Mouse (Mus musculus) thymus, adult 2 months (tissue): ENCODE data around the gene Rab4b. TPM values are rescaled to one million over a fixed set of nuclear protein-coding genes. Genes with fewer than 3 reads are reported as not detected.
A peak's percentile ranks its signal among the peaks of the same experiment; 100 is the strongest.

Experiments
- DNase-seq: peaks from one replicate; pipeline ENCODE4 v3.0.0; 2021
- H3K27ac ChIP-seq: fragments of 200-500 bp; 2 replicates; pipeline ENCODE4 v1.5.1; 2012; ENCODE audit warnings: low read length, control low read depth; ENCODE audit not compliant: control insufficient read depth, insufficient read depth
- H3K27me3 ChIP-seq: fragments of 200-500 bp; 2 replicates; pipeline ENCODE4 v1.6.1; 2012; ENCODE audit warnings: mild to moderate bottlenecking, low read length, moderate library complexity, mixed read lengths; ENCODE audit not compliant: control insufficient read depth, insufficient read depth
- H3K36me3 ChIP-seq: fragments of 200-500 bp; 2 replicates; pipeline ENCODE4 v1.6.1; 2012; ENCODE audit warnings: mild to moderate bottlenecking, low read length, moderate library complexity; ENCODE audit not compliant: control insufficient read depth, insufficient read depth
- H3K4me1 ChIP-seq: fragments of 200-500 bp; replicated peaks from 2 replicates; pipeline ENCODE4 v1.6.1; 2012; ENCODE audit warnings: low read length; ENCODE audit not compliant: control insufficient read depth, insufficient read depth
- H3K4me3 ChIP-seq: fragments of 200-500 bp; 2 replicates; pipeline ENCODE4 v1.5.1; 2012; ENCODE audit warnings: mild to moderate bottlenecking, low read length, control low read depth, moderate library complexity; ENCODE audit not compliant: control insufficient read depth, insufficient read depth
- CTCF ChIP-seq: fragments of 200-500 bp; IDR thresholded peaks from 2 replicates; pipeline ENCODE4 v1.5.1; 2012; ENCODE audit warnings: mild to moderate bottlenecking, control low read depth, low read length, moderate library complexity, borderline replicate concordance; ENCODE audit not compliant: control insufficient read depth, poor library complexity, insufficient read depth; ENCODE audit errors: extremely low read depth
- POLR2A ChIP-seq: fragments of 200-500 bp; IDR thresholded peaks from 2 replicates; pipeline ENCODE4 v1.6.1; 2012; ENCODE audit warnings: mild to moderate bottlenecking, low read length, control low read depth, moderate library complexity; ENCODE audit not compliant: control insufficient read depth, poor library complexity, insufficient read depth; ENCODE audit errors: extremely low read depth
- WGBS: fragments of 180-500 bp; shearing (Covaris S2); methylation state at CpG from one replicate; pipeline ENCODE4 v1.1.7; 2018; 5-methylcytosine and 5-hydroxymethylcytosine counted together
- polyA plus RNA-seq: library from polyadenylated mRNA; depleted of rRNA; stranded (reverse); fragments of >200 nt; gene quantifications from 2 replicates; pipeline ENCODE4 v1.2.3, GENCODE M21; 2012

The Rab4b gene
- polyA plus RNA-seq, 1 experiment: 136 TPM

DNA sequence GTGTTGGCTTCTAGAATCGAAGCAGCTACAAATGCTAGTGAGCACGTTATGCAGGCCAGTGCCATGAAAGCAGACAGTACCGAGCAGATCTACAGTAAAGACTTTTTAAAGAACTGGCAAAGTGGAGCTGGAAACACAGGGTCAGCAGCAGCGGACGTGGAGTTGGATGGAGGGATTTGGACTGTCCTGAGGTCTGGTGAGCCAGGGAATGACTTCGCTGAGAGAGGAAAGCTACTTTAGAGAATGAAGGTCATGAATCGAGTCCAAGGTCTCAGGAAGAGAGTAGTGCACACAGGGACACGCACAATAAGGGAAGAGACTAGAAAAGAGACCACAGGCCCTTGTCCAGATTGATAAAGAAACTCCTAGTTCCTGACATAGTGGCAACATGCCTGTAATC is 18.9 kb upstream of the Rab4b start:
- Histone ChIP-seq H3K4me3 (no peak overlapping the region), H3K27me3 (no peaks in the 10 kb centered on the region), H3K27ac (no peak overlapping the region), H3K36me3 (peaks cover 6% of the 10 kb centered on the region), H3K4me1 (peaks cover 7% of the 10 kb centered on the region)
- whole genome bisulfite sequencing: 95% methylated on average over 8 of the region's 8 CpGs
- DNase-seq: no peak
- TF ChIP-seq CTCF (no peak), POLR2A (no peak)

DNA sequence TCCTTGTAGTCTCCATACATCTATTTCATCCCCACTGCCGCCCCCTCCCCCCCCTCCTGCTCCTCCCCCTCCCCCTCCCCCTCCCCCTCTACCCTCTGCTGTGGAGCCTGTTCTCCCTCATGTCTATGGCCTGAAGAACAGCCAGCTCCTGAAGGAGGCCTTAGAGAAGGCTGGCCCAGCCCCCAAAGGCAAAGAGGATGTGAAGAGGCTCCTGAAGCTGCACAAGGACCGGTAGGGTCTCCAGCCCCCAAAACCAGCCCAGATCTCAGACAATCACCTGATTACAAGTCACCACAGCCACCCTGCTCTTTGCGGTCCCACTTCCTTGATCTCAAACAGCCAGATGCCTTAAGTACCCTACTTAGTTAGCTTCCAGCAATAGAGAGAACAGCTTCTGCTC is 18.4 kb upstream of the Rab4b start:
- H3K36me3 ChIP-seq: peaks cover 8% of the 10 kb centered on the region
- no peaks in the 10 kb centered on the region for H3K27me3 ChIP-seq
- no peak overlapping the region for H3K27ac ChIP-seq
- no peak for TF ChIP-seq POLR2A
- TF ChIP-seq CTCF: no peak
- H3K4me1 ChIP-seq: peaks cover 7% of the 10 kb centered on the region
- no peak for DNase-seq
- WGBS: 80% methylated on average over 3 of the region's 3 CpGs
- no peak overlapping the region for H3K4me3 ChIP-seq

DNA sequence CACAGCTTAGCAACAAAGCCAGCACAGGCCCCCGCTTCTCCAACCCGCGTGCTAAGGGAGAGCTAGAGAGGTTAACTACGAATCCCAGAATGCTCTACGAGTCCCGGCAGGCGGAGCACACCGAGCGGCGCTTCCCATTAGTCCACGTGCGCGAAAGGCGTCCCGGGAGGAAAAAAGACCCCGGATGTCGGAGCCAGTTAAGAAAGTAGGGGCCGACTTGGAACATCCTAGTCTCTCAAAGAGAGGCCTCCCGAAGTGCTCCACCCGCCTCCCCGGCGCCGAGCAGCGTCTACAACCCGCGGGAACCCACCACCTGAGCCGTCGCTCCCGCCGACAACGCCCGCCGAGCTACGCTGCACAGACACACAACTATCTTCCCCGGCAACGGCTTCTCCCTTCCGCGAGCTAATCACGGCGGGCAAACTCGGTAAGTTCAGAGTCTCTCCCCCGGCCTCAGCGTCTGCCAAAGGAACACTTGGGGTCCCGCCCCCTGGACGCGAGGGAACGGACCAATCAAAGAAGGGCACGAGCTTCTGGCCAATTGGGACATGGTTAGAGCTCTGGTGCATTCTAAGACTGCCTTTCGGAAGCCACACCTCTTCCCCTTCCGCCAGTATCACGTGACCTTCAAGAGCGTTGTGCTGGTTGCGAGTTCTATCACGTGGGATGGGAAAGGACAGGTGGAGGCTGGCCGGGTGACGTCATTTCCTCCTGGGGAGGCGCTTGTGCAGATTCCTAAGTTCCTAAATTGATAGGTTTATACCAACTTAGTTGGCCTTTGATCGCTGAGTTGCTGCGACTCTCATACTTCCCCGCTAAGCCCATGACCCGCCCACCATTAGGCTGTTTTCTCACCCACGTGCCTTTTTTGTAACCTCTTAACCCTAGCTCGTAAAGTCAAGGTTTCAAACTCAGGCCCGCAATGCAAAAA is 17.2 kb upstream of the Rab4b start, which contains the start of the genes BC024978 and Snrpa:
TSS of gene BC024978 (plus strand) at position 101 of the 931 bp plus-strand sequence.
TSS of gene Snrpa (minus strand) at position 591 of the 931 bp plus-strand sequence.
- no peaks in the 10 kb centered on the region for H3K27me3 ChIP-seq
- peak within 1 kb of the TSS; percentile 78 for H3K4me3 ChIP-seq
- DNase-seq: peak; percentile 95
- under 1% methylated on average over 64 of the region's 64 CpGs for WGBS
- peak within 1 kb of the TSS; percentile 83 for H3K27ac ChIP-seq
- H3K36me3 ChIP-seq: peaks cover 19% of the 10 kb centered on the region
- peaks cover 7% of the 10 kb centered on the region for H3K4me1 ChIP-seq
- TF ChIP-seq POLR2A (peak; percentile 60), CTCF (0 out of 2 replicates have a peak, but pooled peaks have one; percentile 39)

DNA sequence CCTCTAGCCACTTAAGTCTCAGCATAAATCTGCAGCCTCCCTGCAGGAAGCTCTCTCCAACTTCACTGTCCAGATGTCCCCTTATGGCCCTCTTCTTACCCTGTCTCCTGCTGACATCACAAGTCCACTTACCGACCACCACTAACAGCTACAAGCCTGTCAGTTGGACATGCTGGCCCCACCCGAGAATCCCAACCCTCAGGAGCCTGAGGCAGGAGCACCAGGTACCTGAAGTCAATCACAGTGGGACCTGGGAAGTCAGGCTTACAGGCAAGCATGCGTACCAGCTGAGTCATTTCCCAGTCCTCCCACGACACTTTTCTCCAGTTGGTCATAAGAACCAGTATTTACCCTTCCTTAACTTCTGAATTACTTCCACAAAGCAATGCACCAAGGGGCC is 15.0 kb upstream of the Rab4b start:
- Histone ChIP-seq H3K27me3 (no peaks in the 10 kb centered on the region), H3K36me3 (peaks cover 36% of the 10 kb centered on the region), H3K4me3 (no peak overlapping the region), H3K4me1 (peaks cover 7% of the 10 kb centered on the region), H3K27ac (no peak overlapping the region)
- DNase-seq: no peak
- 91% methylated on average over 4 of the region's 4 CpGs for WGBS
- TF ChIP-seq CTCF (no peak), POLR2A (no peak)

DNA sequence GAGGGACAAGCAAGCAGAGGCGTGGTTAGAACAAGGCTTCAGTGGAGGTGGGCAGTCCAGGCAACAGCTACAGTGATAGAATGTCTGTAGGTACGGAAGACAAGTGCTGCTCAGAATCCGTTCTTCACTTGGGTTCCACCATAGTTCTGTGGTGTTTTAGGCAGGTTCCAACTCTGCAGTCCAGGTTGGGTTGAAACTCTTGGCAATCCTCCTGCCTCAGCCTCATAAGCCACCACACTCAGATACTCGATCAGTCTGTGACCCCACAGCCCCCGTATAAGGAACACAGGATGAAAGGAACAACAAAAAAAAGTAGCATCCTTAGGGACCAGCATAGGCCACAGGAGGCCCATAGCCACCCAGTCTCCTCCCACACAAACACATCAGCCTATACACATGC is 13.7 kb upstream of the Rab4b start:
- H3K27me3 ChIP-seq: no peaks in the 10 kb centered on the region
- DNase-seq: no peak
- WGBS: 95% methylated on average over 5 of the region's 5 CpGs

DNA sequence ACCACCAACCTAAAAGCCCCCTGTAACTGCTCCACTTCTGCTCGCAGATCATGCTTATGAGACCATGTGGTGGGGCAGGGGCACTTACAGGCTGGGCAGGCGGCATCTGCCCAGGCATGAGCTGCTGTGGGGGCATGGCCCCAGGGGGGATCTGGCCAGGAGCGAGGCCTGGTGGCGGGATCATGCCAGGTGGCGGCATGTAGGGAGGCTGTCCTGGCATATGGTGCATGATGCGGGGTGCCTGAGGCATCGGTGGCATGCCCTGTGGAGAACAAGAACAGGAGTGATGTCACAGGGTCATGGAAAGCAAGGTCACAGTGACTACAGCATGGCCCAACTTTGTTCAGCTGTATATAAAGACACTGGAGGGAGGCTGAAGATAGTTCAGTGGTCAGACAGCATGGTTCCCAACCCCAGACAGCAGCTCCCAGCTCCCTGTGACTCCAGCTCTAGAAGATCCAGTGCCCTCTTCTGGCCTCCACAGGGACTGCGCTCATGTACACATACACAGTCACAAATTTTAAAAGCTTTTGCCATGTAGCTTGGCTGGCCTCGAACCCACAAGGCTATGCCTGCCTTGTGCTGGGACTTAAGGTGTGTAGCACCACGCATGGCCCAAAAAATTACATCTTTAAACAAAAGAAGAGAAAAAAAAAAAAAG is 10.7 kb upstream of the Rab4b start:
- Histone ChIP-seq H3K27ac (no peak overlapping the region), H3K4me1 (no peaks in the 10 kb centered on the region), H3K36me3 (peaks cover 57% of the 10 kb centered on the region), H3K4me3 (no peak overlapping the region), H3K27me3 (no peaks in the 10 kb centered on the region)
- 99% methylated on average over 10 of the region's 10 CpGs for WGBS
- DNase-seq: no peak
- no peak for TF ChIP-seq POLR2A
- TF ChIP-seq CTCF: no peak

More for the DNA sequence above, 13.7 kb upstream of the Rab4b start:
- TF ChIP-seq CTCF: no peak
- no peak for TF ChIP-seq POLR2A
- Histone ChIP-seq H3K36me3 (peaks cover 45% of the 10 kb centered on the region), H3K4me1 (peaks cover 6% of the 10 kb centered on the region), H3K4me3 (no peak overlapping the region), H3K27ac (no peak overlapping the region)
